Mouse (Mus musculus) G1E (cell line): ENCODE measurements at regions not wholly inside any gene's neighbourhood (a gene's known extent, or its start where the extent isn't known, plus 50 kb on each side); places are given as distances from the start of the nearest gene placed in this dataset.

Experiments used
- CTCF ChIP-seq: IDR thresholded peaks from 2 replicates; pipeline ENCODE4 v1.5.1; 2012; ENCODE audit warnings: low read depth, low read length, inconsistent platforms, mixed read lengths
- GATA1 ChIP-seq: IDR thresholded peaks from 2 replicates; pipeline ENCODE4 v1.6.1; 2012; ENCODE audit warnings: borderline replicate concordance, low read length, inconsistent platforms, mixed read lengths
- GATA2 ChIP-seq: IDR thresholded peaks from 2 replicates; pipeline ENCODE4 v1.6.1; 2012; ENCODE audit warnings: low read depth, low read length, inconsistent platforms, borderline replicate concordance
- POLR2AphosphoS5 ChIP-seq: IDR thresholded peaks from 2 replicates; pipeline ENCODE4 v1.6.1; 2012; ENCODE audit warnings: low read depth, low read length, inconsistent platforms; ENCODE audit not compliant: insufficient replicate concordance
- TAL1 ChIP-seq: conservative IDR thresholded peaks from 2 replicates; pipeline ENCODE4 v1.6.1; 2012; ENCODE audit warnings: low read depth, low read length, inconsistent platforms, mixed read lengths

GRCm38 (mm10) chr10:95076421-95076820 lies 131.8 kb upstream of the Plxnc1 start:
- TF ChIP-seq CTCF (no peak), POLR2AphosphoS5 (no peak), GATA1 (no peak), TAL1 (no peak), GATA2 (no peak)
